Mouse (Mus musculus) midbrain, embryonic 13.5 days (tissue): ENCODE measurements around the gene C4b. TPM values are rescaled to one million over a fixed set of nuclear protein-coding genes. Genes with fewer than 3 reads are reported as not detected.

Experiments used
- microRNA-seq: library from miRNA; unstranded; fragments of <30 nt; microRNA quantifications from one replicate; pipeline ENCODE4, GENCODE M21; 2016
- polyA plus RNA-seq: library from polyadenylated mRNA; unstranded; fragments of >200 nt; fragmentation: Nextera tagmentation; extraction: Ambion mirVana; gene quantifications from 2 replicates; pipeline ENCODE4 v1.2.1, GENCODE M21; 2015

C4b gene
- polyA plus RNA-seq, 1 experiment from 2014 or later, result not detected

Small RNA genes within 50 kb of the gene (microRNA-seq; reads per million reads assigned to microRNA genes)
- gene Gm27471, result not detected

Other genes with a start within 250 kb of the C4b start
- not detected in 2 replicates for gene Btnl6, start 226.5 kb downstream of the C4b start, polyA plus RNA-seq
- gene Notch4, start 179.6 kb downstream of the C4b start, polyA plus RNA-seq, result 8.9 and 9.1 TPM in 2 replicates
- 2.8 and 3.4 TPM in 2 replicates for gene Gpsm3, start 154.1 kb downstream of the C4b start, polyA plus RNA-seq
- gene Pbx2, start 152.6 kb downstream of the C4b start, polyA plus RNA-seq, result 13.3 and 15.3 TPM in 2 replicates
- 1.5 and 2.2 TPM in 2 replicates for gene Ager, start 146.0 kb downstream of the C4b start, polyA plus RNA-seq
- 324 and 337 TPM in 2 replicates for gene Rnf5, start 140.2 kb downstream of the C4b start, polyA plus RNA-seq
- 86.0 and 100 TPM in 2 replicates for gene Agpat1, start 139.6 kb downstream of the C4b start, polyA plus RNA-seq
- gene Egfl8, start 127.9 kb downstream of the C4b start, polyA plus RNA-seq, result 6.8 and 8.6 TPM in 2 replicates
- 22.3 and 23.3 TPM in 2 replicates for gene Ppt2, start 115.4 kb downstream of the C4b start, polyA plus RNA-seq
- gene Prrt1, start 114.3 kb downstream of the C4b start, polyA plus RNA-seq, result 7.4 and 7.5 TPM in 2 replicates
- gene Fkbpl, start 99.1 kb downstream of the C4b start, polyA plus RNA-seq, result 17.0 and 18.9 TPM in 2 replicates
- gene Atf6b, start 96.7 kb downstream of the C4b start, polyA plus RNA-seq, result 118 and 122 TPM in 2 replicates
- 0.08 and 0.10 TPM in 2 replicates for gene Tnxb, start 73.3 kb downstream of the C4b start, polyA plus RNA-seq
- gene Cyp21a1, start 60.7 kb upstream of the C4b start, polyA plus RNA-seq, result not detected in 2 replicates
- gene Stk19, start 93.1 kb upstream of the C4b start, polyA plus RNA-seq, result 38.5 and 40.5 TPM in 2 replicates
- gene Dxo, start 93.1 kb upstream of the C4b start, polyA plus RNA-seq, result 74.7 and 76.1 TPM in 2 replicates
- gene Skiv2l, start 106.3 kb upstream of the C4b start, polyA plus RNA-seq, result 59.3 and 61.3 TPM in 2 replicates
- 95.0 and 100 TPM in 2 replicates for gene Nelfe, start 106.5 kb upstream of the C4b start, polyA plus RNA-seq
- gene Cfb, start 118.6 kb upstream of the C4b start, polyA plus RNA-seq, result 1.7 and 2.2 TPM in 2 replicates
- 13.2 and 16.3 TPM in 2 replicates for gene Zbtb12, start 135.6 kb upstream of the C4b start, polyA plus RNA-seq
- 0.08 TPM in 1 of 2 replicates, not detected in the other for gene Gm20547, start 138.2 kb upstream of the C4b start, polyA plus RNA-seq
- gene C2, start 154.4 kb upstream of the C4b start, polyA plus RNA-seq, result 1.2 and 2.1 TPM in 2 replicates
- gene Ehmt2, start 154.6 kb upstream of the C4b start, polyA plus RNA-seq, result 105 and 114 TPM in 2 replicates
- gene Slc44a4, start 170.6 kb upstream of the C4b start, polyA plus RNA-seq, result 0.09 TPM in 1 of 2 replicates, not detected in the other
- 25.5 and 25.9 TPM in 2 replicates for gene Neu1, start 187.4 kb upstream of the C4b start, polyA plus RNA-seq
- gene Hspa1b, start 215.4 kb upstream of the C4b start, polyA plus RNA-seq, result 0.10 and 0.11 TPM in 2 replicates
- gene Gm20481, start 226.0 kb upstream of the C4b start, polyA plus RNA-seq, result not detected in 2 replicates
- 2.8 and 2.9 TPM in 2 replicates for gene Hspa1a, start 228.3 kb upstream of the C4b start, polyA plus RNA-seq
- gene Hspa1l, start 228.8 kb upstream of the C4b start, polyA plus RNA-seq, result 0.55 and 1.5 TPM in 2 replicates
- 141 and 150 TPM in 2 replicates for gene Lsm2, start 238.0 kb upstream of the C4b start, polyA plus RNA-seq